Mouse (Mus musculus) liver, adult 2 months (tissue): ENCODE results near the gene F12.

ENCODE experiments used
- CTCF ChIP-seq: fragments of 200-500 bp; IDR thresholded peaks from 2 replicates; pipeline ENCODE4 v1.5.1; 2011; ENCODE audit warnings: low read depth, low read length, control low read depth
- POLR2A ChIP-seq: fragments of 200-500 bp; IDR thresholded peaks from 2 replicates; pipeline ENCODE4 v1.6.1; 2011; ENCODE audit warnings: low read length, control low read depth; ENCODE audit not compliant: insufficient read depth; ENCODE audit errors: extremely low read depth

DNA sequence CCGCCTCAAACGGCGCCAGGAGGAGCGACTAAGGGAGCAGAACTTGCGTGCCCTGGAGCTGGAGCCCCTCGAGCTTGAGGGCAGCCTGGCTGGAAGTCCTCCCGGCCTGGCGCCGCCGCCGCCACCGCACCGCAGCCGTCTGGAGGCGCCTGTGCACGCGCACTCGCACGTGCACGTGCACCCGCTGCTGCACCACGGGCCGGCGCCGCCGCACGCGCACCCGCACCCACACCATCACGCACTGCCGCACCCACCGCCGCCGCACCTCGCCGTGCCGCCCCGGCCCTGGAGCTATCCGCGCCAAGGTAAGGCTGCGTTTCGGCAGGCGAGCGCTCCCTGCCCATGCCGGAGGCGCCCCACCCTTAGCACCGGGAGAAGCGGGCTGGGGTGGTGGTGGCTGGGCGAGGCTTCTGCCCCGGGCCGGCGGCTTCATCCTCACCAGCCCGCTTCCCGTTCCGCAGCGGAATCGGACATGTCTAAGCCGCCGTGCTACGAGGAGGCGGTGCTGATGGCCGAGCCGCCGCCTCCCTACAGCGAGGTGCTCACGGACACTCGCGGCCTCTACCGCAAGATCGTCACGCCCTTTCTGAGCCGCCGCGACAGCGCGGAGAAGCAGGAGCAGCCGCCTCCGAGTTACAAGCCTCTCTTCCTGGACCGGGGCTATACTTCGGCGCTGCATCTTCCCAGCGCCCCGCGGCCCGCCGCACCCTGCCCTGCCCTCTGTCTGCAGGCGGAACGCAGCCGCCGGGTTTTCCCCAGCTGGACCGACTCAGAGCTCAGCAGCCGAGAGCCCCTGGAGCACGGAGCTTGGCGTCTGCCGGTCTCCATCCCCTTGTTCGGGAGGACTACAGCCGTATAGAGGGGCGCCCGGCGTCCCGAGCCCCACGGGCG, 45.8 kb upstream of the F12 start:
- TF ChIP-seq POLR2A (no peak), CTCF (no peak)
